ENCODE assay signal across 10 mouse cellular contexts in the genomic region with DNA sequence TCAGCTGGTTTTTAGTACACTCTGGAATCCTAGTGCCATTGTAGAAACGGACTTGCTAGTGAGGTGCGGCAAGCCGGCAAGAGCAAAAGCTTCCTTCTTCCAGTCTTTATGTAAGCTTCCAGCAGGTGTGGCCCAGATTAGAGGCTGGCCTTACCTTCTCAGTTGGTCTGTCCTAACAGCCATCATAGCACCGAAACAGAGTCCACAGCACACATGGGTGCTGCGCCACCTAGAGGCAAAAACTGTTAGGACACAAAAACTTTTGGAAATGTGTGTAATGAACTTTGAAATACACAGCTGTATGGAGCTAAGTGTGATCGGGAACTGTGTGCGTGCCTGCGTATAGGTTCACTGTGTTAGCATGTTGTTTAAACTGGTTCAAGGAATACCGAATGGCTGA. TPM values are rescaled to one million over a fixed set of nuclear protein-coding genes. Genes with fewer than 3 reads are reported as not detected.
DNase-seq lines count a peak whose midpoint lies in the region; ATAC-seq and TF ChIP-seq lines count a peak whose summit lies in the region.
"Not testable (repeated sequence)": the region's sequence is repeated elsewhere in the genome, so short reads cannot be mapped to it uniquely, and the experiment has no call there.
"Had no signal": no experiment of that assay in that cellular context is flagged by ENCODE, and none has a peak within 500 bp of the region (broad histone marks: within the 10 kb centered on the region; RNA-seq: fewer than 3 reads in every experiment).

A gene (minus strand): TSS at position 84 of the 400 bp plus-strand sequence.

- not testable (repeated sequence) for H3K27me3 ChIP-seq in liver, postnatal 0 days (ENCODE audit: insufficient read depth, low read length); stomach, embryonic 14.5 days (ENCODE audit: control insufficient read depth, insufficient read depth, low read length)

- not testable (repeated sequence) for H3K4me3 ChIP-seq in liver, postnatal 0 days (ENCODE audit: low read depth, low read length); stomach, embryonic 14.5 days (ENCODE audit: low read depth, low read length)

- peak; percentile 72 for TF ChIP-seq CTCF in liver, postnatal 0 days (IDR thresholded peaks at IDR 0.05; ENCODE audit: low read depth)

- 52% methylated on average over 9 of the region's 9 CpGs for WGBS in liver, postnatal 0 days (ENCODE audit: insufficient replicate concordance)
- 53% methylated on average over 9 of the region's 9 CpGs for WGBS in stomach, embryonic 14.5 days

- peak within 1 kb of the TSS; percentile 30; the same call in 1 of the 2 replicates for H3K4me2 ChIP-seq in liver, postnatal 0 days (ENCODE audit: low read depth, low read length)
- not testable (repeated sequence) for H3K4me2 ChIP-seq in stomach, embryonic 14.5 days (replicated peaks; ENCODE audit: low read depth, low read length)

- ATAC-seq in liver, postnatal 0 days, result peak; percentile 59
- ATAC-seq in stomach, embryonic 14.5 days (ENCODE audit: insufficient number of reproducible peaks, insufficient read depth, low FRiP score, low read depth), result not testable (repeated sequence)

- H3K36me3 ChIP-seq in liver, postnatal 0 days (replicated peaks; ENCODE audit: insufficient read depth, low read length); stomach, embryonic 14.5 days (ENCODE audit: control insufficient read depth, insufficient read depth, low read length): not testable (repeated sequence)

- not testable (repeated sequence) for H3K9me3 ChIP-seq in liver, postnatal 0 days (ENCODE audit: low read length); stomach, embryonic 14.5 days (ENCODE audit: control insufficient read depth, low read depth, low read length)

- peak within 1 kb of the TSS; percentile 69 for H3K27ac ChIP-seq in liver, postnatal 0 days (ENCODE audit: low read depth)
- peak within 1 kb of the TSS; percentile 30; the same call in 1 of the 2 replicates for H3K27ac ChIP-seq in stomach, embryonic 14.5 days (ENCODE audit: low read length)

- TF ChIP-seq EP300 in liver, postnatal 0 days (IDR thresholded peaks at IDR 0.05; ENCODE audit: low read depth), result not testable (repeated sequence)

- peak; percentile 49 for DNase-seq in MN1 (ENCODE audit: low spot score)
- DNase-seq in c-Kit-positive CD71-negative TER-119-negative erythroid progenitor cells, embryonic 14.5 days (ENCODE audit: low read depth), result peak; percentile 8
- peak; percentile 33 for DNase-seq in forelimb bud, embryonic 11.5 days (ENCODE audit: low read depth, low spot score)
- peak; percentile 52 for DNase-seq in heart, postnatal 4 days
- peak; percentile 17 to 24 for DNase-seq in kidney, postnatal 4 days
- DNase-seq in liver, postnatal 0 days, result peak; percentile 64

- not testable (repeated sequence) for H3K4me1 ChIP-seq in liver, postnatal 0 days (ENCODE audit: insufficient read depth); stomach, embryonic 14.5 days (ENCODE audit: control insufficient read depth, insufficient read depth, low read length)

- H3K9ac ChIP-seq in liver, postnatal 0 days (replicated peaks); stomach, embryonic 14.5 days (replicated peaks; ENCODE audit: low read depth, low read length): not testable (repeated sequence)

RNA-seq across cellular contexts. Expression of the gene that starts here (rescaled TPM):
- under 1 TPM in 1 of 2 experiments, not detected in 1; 0.12 TPM for total RNA-seq in heart, postnatal 4 days (2021)
- polyA plus RNA-seq in liver, postnatal 0 days (2015; fragmentation: Nextera tagmentation; extraction: Ambion mirVana), result 17.6 and 20.8 TPM in 2 replicates
- polyA plus RNA-seq in stomach, embryonic 14.5 days (2014; fragmentation: Nextera tagmentation; extraction: Ambion mirVana), result 2.4 and 2.8 TPM in 2 replicates
- polyA plus RNA-seq: erythroblast, embryonic 14.5 days; midbrain, embryonic 12.5 days; neural tube, embryonic 15.5 days had no signal

Comparison
In these comparisons a context has a peak if more than half of its experiments do, and no peak if none do; other contexts are left out.
1. Peak in DNase-seq in heart, postnatal 4 days; RNA of the gene not detected or under 1 TPM.
2. DNase-seq: peak in every context shown above with its lines; median percentile 64 in liver, postnatal 0 days; 52 in heart, postnatal 4 days; 49 in MN1; 33 in forelimb bud, embryonic 11.5 days; 20 in kidney, postnatal 4 days; 8 in c-Kit-positive CD71-negative TER-119-negative erythroid progenitor cells, embryonic 14.5 days.